Mouse (Mus musculus) layer of hippocampus, postnatal 25 days (tissue): Measurements from ENCODE around the gene Trdn. TPM values are rescaled to one million over a fixed set of nuclear protein-coding genes. Genes with fewer than 3 reads are reported as not detected.

ENCODE experiments used
- DNase-seq, 2 experiments: peaks; one replicate each; pipeline ENCODE4 v3.0.0; 2022; ENCODE audit warnings: mixed read lengths in 2 of 2, low spot score in 1 of 2; ENCODE audit errors: extremely low spot score in 1 of 2
- total RNA-seq, 2 experiments: library from RNA; stranded (reverse); gene quantifications; 2 replicates each; pipeline ENCODE4 v1.2.3; 2021

Gene Trdn
- total RNA-seq, 2 experiments from 2014 or later: not detected

GRCm38 (mm10) chr10:33366521-33366920 is 286.2 kb downstream of the Trdn start:
- DNase-seq: no peak

GRCm38 (mm10) chr10:33370534-33370933 is 290.2 kb downstream of the Trdn start:
- no peak for DNase-seq

- DNase-seq: no peak
Observed at GRCm38 (mm10) chr10:33375474-33376029, 295.2 kb downstream of the Trdn start.

Other genes starting within 250 kb of the Trdn start
- gene Nkain2, start 190.1 kb upstream of the Trdn start, total RNA-seq: 10 to 100 TPM; 29.7 to 30.8 TPM